Mouse (Mus musculus): Measurements from ENCODE around the gene Snx11. TPM values are rescaled to one million over a fixed set of nuclear protein-coding genes. Genes with fewer than 3 reads are reported as not detected.

Gene Snx11
- total and polyA plus RNA-seq, 3 experiments, result 9.9 to 19.9 (median 18.9) TPM

GRCm38 (mm10) chr11:96768240-96768639 is 9.1 kb downstream of the Snx11 start:
- peaks cover under 1% of the 10 kb centered on the region; the same call in 1 of the 2 replicates for H3K27me3 ChIP-seq (ENCODE audit: insufficient read depth, low read length)
- DNase-seq (ENCODE audit: low spot score), result no peak
- no peak for TF ChIP-seq POLR2AphosphoS5 (IDR thresholded peaks at IDR 0.05; ENCODE audit: insufficient replicate concordance, low read depth, low read length)
- no peak for TF ChIP-seq GATA1 (IDR thresholded peaks at IDR 0.05; ENCODE audit: borderline replicate concordance, low read length)
- no peak for TF ChIP-seq GATA2 (IDR thresholded peaks at IDR 0.05; ENCODE audit: borderline replicate concordance, low read depth, low read length)
- no peak for TF ChIP-seq TAL1 (conservative IDR thresholded peaks at IDR 0.05; ENCODE audit: low read depth, low read length)
- no peak for TF ChIP-seq CTCF (IDR thresholded peaks at IDR 0.05; ENCODE audit: low read depth, low read length)
- no peaks in the 10 kb centered on the region for H3K9me3 ChIP-seq (replicated peaks)
- no peak for ATAC-seq (ENCODE audit: extremely low read depth, insufficient number of reproducible peaks, low FRiP score, poor library complexity, severe bottlenecking)
- H3K36me3 ChIP-seq (replicated peaks), result peaks cover 84% of the 10 kb centered on the region
- peaks cover 6% of the 10 kb centered on the region; the same call in 1 of the 2 replicates for H3K4me1 ChIP-seq (ENCODE audit: insufficient read depth, low read depth, low read length)
- no peak overlapping the region for H3K4me3 ChIP-seq (ENCODE audit: low read depth, low read length)

- no peak for ATAC-seq (ENCODE audit: extremely low read depth, insufficient number of reproducible peaks, low FRiP score, poor library complexity, severe bottlenecking)
- H3K9me3 ChIP-seq (replicated peaks), result no peaks in the 10 kb centered on the region
- TF ChIP-seq TAL1 (conservative IDR thresholded peaks at IDR 0.05; ENCODE audit: low read depth, low read length), result no peak
- TF ChIP-seq GATA1 (IDR thresholded peaks at IDR 0.05; ENCODE audit: borderline replicate concordance, low read length), result no peak
- TF ChIP-seq GATA2 (IDR thresholded peaks at IDR 0.05; ENCODE audit: borderline replicate concordance, low read depth, low read length), result no peak
- no peak for TF ChIP-seq CTCF (IDR thresholded peaks at IDR 0.05; ENCODE audit: low read depth, low read length)
- no peak for TF ChIP-seq POLR2AphosphoS5 (IDR thresholded peaks at IDR 0.05; ENCODE audit: insufficient replicate concordance, low read depth, low read length)
- H3K27me3 ChIP-seq (ENCODE audit: insufficient read depth, low read length), result peaks cover 9% of the 10 kb centered on the region
- DNase-seq (ENCODE audit: low spot score), result no peak
- peaks cover 6% of the 10 kb centered on the region; the same call in 1 of the 2 replicates for H3K4me1 ChIP-seq (ENCODE audit: insufficient read depth, low read depth, low read length)
- H3K36me3 ChIP-seq (replicated peaks), result peaks cover 72% of the 10 kb centered on the region
- H3K4me3 ChIP-seq (ENCODE audit: low read depth, low read length), result no peak overlapping the region
These were observed 10.3 kb downstream of the Snx11 start for GRCm38 (mm10) chr11:96767096-96767495.

GRCm38 (mm10) chr11:96766555-96766954 is 10.8 kb downstream of the Snx11 start:
- TF ChIP-seq CTCF (IDR thresholded peaks at IDR 0.05; ENCODE audit: low read depth, low read length) (no peak), POLR2AphosphoS5 (IDR thresholded peaks at IDR 0.05; ENCODE audit: insufficient replicate concordance, low read depth, low read length) (no peak), TAL1 (conservative IDR thresholded peaks at IDR 0.05; ENCODE audit: low read depth, low read length) (no peak), GATA2 (IDR thresholded peaks at IDR 0.05; ENCODE audit: borderline replicate concordance, low read depth, low read length) (no peak), GATA1 (IDR thresholded peaks at IDR 0.05; ENCODE audit: borderline replicate concordance, low read length) (no peak)
- Histone ChIP-seq H3K36me3 (replicated peaks) (peaks cover 67% of the 10 kb centered on the region), H3K4me3 (ENCODE audit: low read depth, low read length) (no peak overlapping the region), H3K4me1 (ENCODE audit: insufficient read depth, low read depth, low read length) (peaks cover 6% of the 10 kb centered on the region; the same call in 1 of the 2 replicates), H3K27me3 (ENCODE audit: insufficient read depth, low read length) (peaks cover 13% of the 10 kb centered on the region), H3K9me3 (replicated peaks) (no peaks in the 10 kb centered on the region)
- ATAC-seq (ENCODE audit: extremely low read depth, insufficient number of reproducible peaks, low FRiP score, poor library complexity, severe bottlenecking) (no peak), DNase-seq (ENCODE audit: low spot score) (no peak)

- H3K27me3 ChIP-seq (ENCODE audit: insufficient read depth, low read length), result peaks cover 22% of the 10 kb centered on the region
- peaks cover 58% of the 10 kb centered on the region for H3K36me3 ChIP-seq (replicated peaks)
- ATAC-seq (ENCODE audit: extremely low read depth, insufficient number of reproducible peaks, low FRiP score, poor library complexity, severe bottlenecking) (no peak), DNase-seq (ENCODE audit: low spot score) (no peak)
- H3K9me3 ChIP-seq (replicated peaks), result no peaks in the 10 kb centered on the region
- H3K4me1 ChIP-seq (ENCODE audit: insufficient read depth, low read depth, low read length), result peaks cover 6% of the 10 kb centered on the region; the same call in 1 of the 2 replicates
- H3K4me3 ChIP-seq (ENCODE audit: low read depth, low read length), result no peak overlapping the region
- TF ChIP-seq POLR2AphosphoS5 (IDR thresholded peaks at IDR 0.05; ENCODE audit: insufficient replicate concordance, low read depth, low read length), result no peak
- TF ChIP-seq CTCF (IDR thresholded peaks at IDR 0.05; ENCODE audit: low read depth, low read length), result no peak
- no peak for TF ChIP-seq GATA1 (IDR thresholded peaks at IDR 0.05; ENCODE audit: borderline replicate concordance, low read length)
- no peak for TF ChIP-seq TAL1 (conservative IDR thresholded peaks at IDR 0.05; ENCODE audit: low read depth, low read length)
- TF ChIP-seq GATA2 (IDR thresholded peaks at IDR 0.05; ENCODE audit: borderline replicate concordance, low read depth, low read length), result no peak
These were observed 11.7 kb downstream of the Snx11 start for GRCm38 (mm10) chr11:96765645-96766044.

GRCm38 (mm10) chr11:96764511-96765350 is 12.6 kb downstream of the Snx11 start:
- H3K4me1 ChIP-seq (ENCODE audit: insufficient read depth, low read depth, low read length), result peaks cover 6% of the 10 kb centered on the region; the same call in 1 of the 2 replicates
- no peak overlapping the region for H3K4me3 ChIP-seq (ENCODE audit: low read depth, low read length)
- H3K9me3 ChIP-seq (replicated peaks), result no peaks in the 10 kb centered on the region
- TF ChIP-seq GATA2 (IDR thresholded peaks at IDR 0.05; ENCODE audit: borderline replicate concordance, low read depth, low read length) (no peak), TAL1 (conservative IDR thresholded peaks at IDR 0.05; ENCODE audit: low read depth, low read length) (no peak), CTCF (IDR thresholded peaks at IDR 0.05; ENCODE audit: low read depth, low read length) (no peak), GATA1 (IDR thresholded peaks at IDR 0.05; ENCODE audit: borderline replicate concordance, low read length) (no peak), POLR2AphosphoS5 (IDR thresholded peaks at IDR 0.05; ENCODE audit: insufficient replicate concordance, low read depth, low read length) (no peak)
- peaks cover 48% of the 10 kb centered on the region for H3K36me3 ChIP-seq (replicated peaks)
- no peak for DNase-seq (ENCODE audit: low spot score)
- ATAC-seq (ENCODE audit: extremely low read depth, insufficient number of reproducible peaks, low FRiP score, poor library complexity, severe bottlenecking), result no peak
- H3K27me3 ChIP-seq (ENCODE audit: insufficient read depth, low read length), result peaks cover 23% of the 10 kb centered on the region

- TF ChIP-seq GATA1 (IDR thresholded peaks at IDR 0.05; ENCODE audit: borderline replicate concordance, low read length) (no peak), CTCF (IDR thresholded peaks at IDR 0.05; ENCODE audit: low read depth, low read length) (no peak), TAL1 (conservative IDR thresholded peaks at IDR 0.05; ENCODE audit: low read depth, low read length) (no peak), GATA2 (IDR thresholded peaks at IDR 0.05; ENCODE audit: borderline replicate concordance, low read depth, low read length) (no peak), POLR2AphosphoS5 (IDR thresholded peaks at IDR 0.05; ENCODE audit: insufficient replicate concordance, low read depth, low read length) (no peak)
- DNase-seq (ENCODE audit: low spot score), result no peak
- peaks cover 31% of the 10 kb centered on the region for H3K27me3 ChIP-seq (ENCODE audit: insufficient read depth, low read length)
- no peak overlapping the region for H3K4me3 ChIP-seq (ENCODE audit: low read depth, low read length)
- no peak for ATAC-seq (ENCODE audit: extremely low read depth, insufficient number of reproducible peaks, low FRiP score, poor library complexity, severe bottlenecking)
- H3K9me3 ChIP-seq (replicated peaks), result no peaks in the 10 kb centered on the region
- H3K4me1 ChIP-seq (ENCODE audit: insufficient read depth, low read depth, low read length), result peaks cover 6% of the 10 kb centered on the region; the same call in 1 of the 2 replicates
- H3K36me3 ChIP-seq (replicated peaks), result peaks cover 30% of the 10 kb centered on the region
These were observed 14.5 kb downstream of the Snx11 start for GRCm38 (mm10) chr11:96762742-96763470.

Measured in G1E (cell line).